Mouse (Mus musculus) forebrain, embryonic 12.5 days (tissue): ENCODE measurements around the gene Scn11a. TPM values are rescaled to one million over a fixed set of nuclear protein-coding genes. Genes with fewer than 3 reads are reported as not detected.

ENCODE experiments used
- ATAC-seq: fragments of 200-750 bp; cut with Nextera tagmentation; 2 replicates; pipeline ENCODE4 v1.8.0; 2017; ENCODE audit warnings: moderate TSS enrichment; ENCODE audit not compliant: low FRiP score
- H3K27ac ChIP-seq: fragments of 300-500 bp; sonication (generic); 2 replicates; pipeline ENCODE4 v1.5.1; 2016; ENCODE audit warnings: mild to moderate bottlenecking
- H3K27me3 ChIP-seq: fragments of 300-500 bp; sonication (generic); 2 replicates; pipeline ENCODE4 v1.6.1; 2016; ENCODE audit warnings: mild to moderate bottlenecking
- H3K36me3 ChIP-seq: fragments of 300-500 bp; sonication (generic); replicated peaks from 2 replicates; pipeline ENCODE4 v1.6.1; 2016; ENCODE audit warnings: mild to moderate bottlenecking
- H3K4me1 ChIP-seq: fragments of 300-500 bp; sonication (generic); 2 replicates; pipeline ENCODE4 v1.6.1; 2016
- H3K4me2 ChIP-seq: fragments of 300-500 bp; sonication (generic); 2 replicates; pipeline ENCODE4 v1.6.1; 2016; ENCODE audit warnings: mild to moderate bottlenecking, moderate library complexity
- H3K4me3 ChIP-seq: fragments of 300-500 bp; sonication (generic); replicated peaks from 2 replicates; pipeline ENCODE4 v1.5.1; 2016; ENCODE audit warnings: mild to moderate bottlenecking
- H3K9ac ChIP-seq: fragments of 300-500 bp; sonication (generic); 2 replicates; pipeline ENCODE4 v1.6.1; 2016; ENCODE audit warnings: mild to moderate bottlenecking
- H3K9me3 ChIP-seq: fragments of 300-500 bp; sonication (generic); 2 replicates; pipeline ENCODE4 v1.6.1; 2016
- WGBS: fragments of 180-500 bp; shearing (Covaris S2); methylation state at CpG from one replicate; pipeline ENCODE4 v1.1.7; 2016; 5-methylcytosine and 5-hydroxymethylcytosine counted together
- polyA plus RNA-seq: library from polyadenylated mRNA; unstranded; fragments of >200 nt; fragmentation: Nextera tagmentation; extraction: Ambion mirVana; gene quantifications from 2 replicates; pipeline ENCODE4 v1.2.1, GENCODE M21; 2016

Scn11a gene
- polyA plus RNA-seq, 1 experiment from 2014 or later = 0.88 TPM

GRCm38 (mm10) chr9:119725293-119725862, 99.9 kb downstream of the Scn11a start:
- Histone ChIP-seq H3K4me2 (no peak overlapping the region), H3K36me3 (no peaks in the 10 kb centered on the region), H3K9me3 (no peaks in the 10 kb centered on the region), H3K4me1 (peaks cover 4% of the 10 kb centered on the region; the same call in 1 of the 2 replicates), H3K9ac (no peak overlapping the region), H3K27me3 (no peaks in the 10 kb centered on the region), H3K4me3 (no peak overlapping the region), H3K27ac (no peak overlapping the region)
- no peak for ATAC-seq
- WGBS = 71% methylated on average over 6 of the region's 6 CpGs

- Histone ChIP-seq H3K9me3 (no peaks in the 10 kb centered on the region), H3K4me1 (no peaks in the 10 kb centered on the region), H3K36me3 (no peaks in the 10 kb centered on the region), H3K4me3 (no peak within 1 kb of the TSS), H3K27me3 (no peaks in the 10 kb centered on the region), H3K9ac (no peak within 1 kb of the TSS), H3K4me2 (no peak within 1 kb of the TSS), H3K27ac (no peak within 1 kb of the TSS)
- WGBS = 84% methylated on average over 11 of the region's 11 CpGs
- ATAC-seq = no peak
Observed at GRCm38 (mm10) chr9:119719222-119719621, 106.0 kb downstream of the Scn11a start, which contains the start of gene Scn10a. TSS of gene Scn10a (minus strand) at chr9:119719322.

GRCm38 (mm10) chr9:119706700-119707099, 118.6 kb downstream of the Scn11a start:
- H3K27ac ChIP-seq = no peak overlapping the region
- H3K27me3 ChIP-seq = no peaks in the 10 kb centered on the region
- H3K9ac ChIP-seq = no peak overlapping the region
- no peaks in the 10 kb centered on the region for H3K36me3 ChIP-seq
- WGBS = 13% methylated on average over 6 of the region's 6 CpGs
- H3K9me3 ChIP-seq = no peaks in the 10 kb centered on the region
- H3K4me2 ChIP-seq = no peak overlapping the region
- ATAC-seq = no peak
- H3K4me1 ChIP-seq = no peaks in the 10 kb centered on the region
- no peak overlapping the region for H3K4me3 ChIP-seq

Other genes with a start within 250 kb of the Scn11a start
- gene Scn5a, start 246.4 kb downstream of the Scn11a start, polyA plus RNA-seq = 3.2 and 3.5 TPM in 2 replicates
- 0.08 TPM in 1 of 2 replicates, not detected in the other for gene Scn10a, start 106.1 kb downstream of the Scn11a start, polyA plus RNA-seq
- gene Wdr48, start 69.4 kb upstream of the Scn11a start, polyA plus RNA-seq = 77.1 and 87.1 TPM in 2 replicates
- gene Gorasp1, start 112.1 kb upstream of the Scn11a start, polyA plus RNA-seq = 23.1 and 27.7 TPM in 2 replicates
- gene Ttc21a, start 112.2 kb upstream of the Scn11a start, polyA plus RNA-seq = 0.24 and 0.36 TPM in 2 replicates
- 1.7 and 2.2 TPM in 2 replicates for gene Csrnp1, start 159.2 kb upstream of the Scn11a start, polyA plus RNA-seq
- 0.04 TPM in 1 of 2 replicates, not detected in the other for gene Xirp1, start 198.1 kb upstream of the Scn11a start, polyA plus RNA-seq
- gene Cx3cr1, start 244.4 kb upstream of the Scn11a start, polyA plus RNA-seq = 5.1 TPM in 2 replicates